Mouse (Mus musculus) stomach, embryonic 14.5 days (tissue): ENCODE measurements around the gene Slc15a1. TPM values are rescaled to one million over a fixed set of nuclear protein-coding genes. Genes with fewer than 3 reads are reported as not detected.

Experiments
- ATAC-seq: fragments of 200-750 bp; cut with Nextera tagmentation; 2 replicates; pipeline ENCODE4 v1.8.0; 2017; ENCODE audit warnings: low read depth, moderate TSS enrichment; ENCODE audit not compliant: insufficient number of reproducible peaks, insufficient read depth, low FRiP score
- H3K27ac ChIP-seq: fragments of 300-500 bp; sonication (generic); 2 replicates; pipeline ENCODE4 v1.5.1; 2014; ENCODE audit warnings: mild to moderate bottlenecking, low read length, moderate library complexity, mixed read lengths
- H3K27me3 ChIP-seq: fragments of 300-500 bp; sonication (generic); 2 replicates; pipeline ENCODE4 v1.6.1; 2014; ENCODE audit warnings: low read length, control low read depth, mixed read lengths; ENCODE audit not compliant: control insufficient read depth, insufficient read depth
- H3K36me3 ChIP-seq: fragments of 300-500 bp; sonication (generic); 2 replicates; pipeline ENCODE4 v1.6.1; 2014; ENCODE audit warnings: mild to moderate bottlenecking, control low read depth, low read length, moderate library complexity, mixed read lengths; ENCODE audit not compliant: control insufficient read depth, insufficient read depth
- H3K4me1 ChIP-seq: fragments of 300-500 bp; sonication (generic); 2 replicates; pipeline ENCODE4 v1.6.1; 2014; ENCODE audit warnings: low read length, control low read depth, mixed read lengths; ENCODE audit not compliant: control insufficient read depth, insufficient read depth
- H3K4me2 ChIP-seq: fragments of 300-500 bp; sonication (generic); replicated peaks from 2 replicates; pipeline ENCODE4 v1.6.1; 2014; ENCODE audit warnings: low read depth, low read length, control low read depth
- H3K4me3 ChIP-seq: fragments of 300-500 bp; sonication (generic); 2 replicates; pipeline ENCODE4 v1.5.1; 2014; ENCODE audit warnings: low read depth, low read length, control low read depth
- H3K9ac ChIP-seq: fragments of 300-500 bp; sonication (generic); replicated peaks from 2 replicates; pipeline ENCODE4 v1.6.1; 2014; ENCODE audit warnings: low read depth, mild to moderate bottlenecking, control low read depth, low read length, moderate library complexity, mixed read lengths
- H3K9me3 ChIP-seq: fragments of 300-500 bp; sonication (generic); 2 replicates; pipeline ENCODE4 v1.6.1; 2016; ENCODE audit warnings: low read depth, low read length, control low read depth; ENCODE audit not compliant: control insufficient read depth
- WGBS: fragments of 180-500 bp; shearing (Covaris S2); extraction: QIAGEN DNeasy Blood & Tissue Kit; methylation state at CpG from one replicate; pipeline ENCODE4 v1.1.7; 2014; 5-methylcytosine and 5-hydroxymethylcytosine counted together
- polyA plus RNA-seq: library from polyadenylated mRNA; unstranded; fragments of >200 nt; fragmentation: Nextera tagmentation; extraction: Ambion mirVana; gene quantifications from 2 replicates; pipeline ENCODE4 v1.2.1, GENCODE M21; 2014

Slc15a1 gene
- polyA plus RNA-seq, 1 experiment from 2014 or later: not detected

GRCm38 (mm10) chr14:121484436-121484835 is 20.6 kb downstream of the Slc15a1 start:
- 92% methylated on average over 3 of the region's 3 CpGs for WGBS
- Histone ChIP-seq H3K36me3 (no peaks in the 10 kb centered on the region), H3K4me1 (no peaks in the 10 kb centered on the region)

GRCm38 (mm10) chr14:121482181-121482580 is 22.9 kb downstream of the Slc15a1 start:
- H3K9ac ChIP-seq: no peak overlapping the region
- ATAC-seq: no peak
- 67% methylated on average over 7 of the region's 7 CpGs for WGBS
- no peak overlapping the region for H3K4me2 ChIP-seq
- H3K9me3 ChIP-seq: no peaks in the 10 kb centered on the region
- no peak overlapping the region for H3K27ac ChIP-seq
- no peaks in the 10 kb centered on the region for H3K36me3 ChIP-seq
- H3K27me3 ChIP-seq: no peaks in the 10 kb centered on the region
- no peak overlapping the region for H3K4me3 ChIP-seq
- H3K4me1 ChIP-seq: no peaks in the 10 kb centered on the region

More at GRCm38 (mm10) chr14:121484436-121484835, 20.6 kb downstream of the Slc15a1 start:
- Histone ChIP-seq H3K4me3 (no peak overlapping the region), H3K9me3 (no peaks in the 10 kb centered on the region), H3K9ac (no peak overlapping the region), H3K27me3 (no peaks in the 10 kb centered on the region), H3K4me2 (no peak overlapping the region), H3K27ac (no peak overlapping the region)
- no peak for ATAC-seq

GRCm38 (mm10) chr14:121481591-121481990 is 23.5 kb downstream of the Slc15a1 start:
- H3K4me3 ChIP-seq: no peak overlapping the region
- no peak for ATAC-seq
- H3K9me3 ChIP-seq: no peaks in the 10 kb centered on the region
- 79% methylated on average over 2 of the region's 2 CpGs for WGBS
- H3K36me3 ChIP-seq: no peaks in the 10 kb centered on the region
- no peak overlapping the region for H3K27ac ChIP-seq
- no peaks in the 10 kb centered on the region for H3K4me1 ChIP-seq
- H3K9ac ChIP-seq: no peak overlapping the region
- H3K4me2 ChIP-seq: no peak overlapping the region
- no peaks in the 10 kb centered on the region for H3K27me3 ChIP-seq

- WGBS: 78% methylated on average over 3 of the region's 3 CpGs
- no peaks in the 10 kb centered on the region for H3K27me3 ChIP-seq
- H3K4me2 ChIP-seq: no peak overlapping the region
- H3K9ac ChIP-seq: no peak overlapping the region
- H3K27ac ChIP-seq: no peak overlapping the region
- no peaks in the 10 kb centered on the region for H3K36me3 ChIP-seq
- no peak overlapping the region for H3K4me3 ChIP-seq
- no peak for ATAC-seq
- no peaks in the 10 kb centered on the region for H3K9me3 ChIP-seq
- no peaks in the 10 kb centered on the region for H3K4me1 ChIP-seq
Measured at GRCm38 (mm10) chr14:121479096-121479495, 26.0 kb downstream of the Slc15a1 start.

GRCm38 (mm10) chr14:121477925-121478693 is 26.9 kb downstream of the Slc15a1 start:
- Histone ChIP-seq H3K27ac (no peak overlapping the region), H3K4me1 (no peaks in the 10 kb centered on the region), H3K36me3 (no peaks in the 10 kb centered on the region), H3K9ac (no peak overlapping the region), H3K4me3 (no peak overlapping the region), H3K4me2 (no peak overlapping the region), H3K9me3 (no peaks in the 10 kb centered on the region), H3K27me3 (no peaks in the 10 kb centered on the region)
- ATAC-seq: no peak
- 85% methylated on average over 14 of the region's 14 CpGs for WGBS

- ATAC-seq: no peak
- H3K36me3 ChIP-seq: no peaks in the 10 kb centered on the region
- 74% methylated on average over 4 of the region's 4 CpGs for WGBS
Measured at GRCm38 (mm10) chr14:121473869-121474268, 31.2 kb downstream of the Slc15a1 start.

GRCm38 (mm10) chr14:121471545-121472121 is 33.4 kb downstream of the Slc15a1 start:
- Histone ChIP-seq H3K27me3 (no peaks in the 10 kb centered on the region), H3K9ac (no peak overlapping the region), H3K27ac (no peak overlapping the region), H3K4me2 (no peak overlapping the region), H3K4me1 (no peaks in the 10 kb centered on the region), H3K4me3 (no peak overlapping the region), H3K9me3 (no peaks in the 10 kb centered on the region), H3K36me3 (no peaks in the 10 kb centered on the region)
- no peak for ATAC-seq
- WGBS: 77% methylated on average over 11 of the region's 11 CpGs

More at GRCm38 (mm10) chr14:121473869-121474268, 31.2 kb downstream of the Slc15a1 start:
- no peaks in the 10 kb centered on the region for H3K9me3 ChIP-seq
- H3K4me1 ChIP-seq: no peaks in the 10 kb centered on the region
- no peak overlapping the region for H3K27ac ChIP-seq
- H3K4me3 ChIP-seq: no peak overlapping the region
- H3K9ac ChIP-seq: no peak overlapping the region
- no peak overlapping the region for H3K4me2 ChIP-seq
- no peaks in the 10 kb centered on the region for H3K27me3 ChIP-seq

GRCm38 (mm10) chr14:121469601-121470000 is 35.5 kb downstream of the Slc15a1 start:
- H3K4me1 ChIP-seq: no peaks in the 10 kb centered on the region
- H3K4me2 ChIP-seq: no peak overlapping the region
- no peak overlapping the region for H3K4me3 ChIP-seq
- H3K9ac ChIP-seq: no peak overlapping the region
- H3K9me3 ChIP-seq: no peaks in the 10 kb centered on the region
- H3K27ac ChIP-seq: no peak overlapping the region
- no peaks in the 10 kb centered on the region for H3K27me3 ChIP-seq
- H3K36me3 ChIP-seq: no peaks in the 10 kb centered on the region
- no peak for ATAC-seq
